Mouse (Mus musculus): ENCODE results near the gene Olfr572. TPM values are rescaled to one million over a fixed set of nuclear protein-coding genes. Genes with fewer than 3 reads are reported as not detected.

Olfr572 gene
- polyA plus RNA-seq, 1 experiment, result not detected

GRCm38 (mm10) chr7:102943417-102943816, 19.2 kb downstream of the Olfr572 start:
- Histone ChIP-seq H3K4me1 (ENCODE audit: control insufficient read depth, insufficient read depth, low read length) (no peaks in the 10 kb centered on the region), H3K27ac (ENCODE audit: insufficient read depth, low read depth, low read length) (no peak overlapping the region), H3K4me3 (ENCODE audit: insufficient read depth, low read depth, low read length) (no peak overlapping the region)
- WGBS, result 86% methylated on average over 1 of the region's 1 CpGs
- TF ChIP-seq POLR2A (IDR thresholded peaks at IDR 0.05; ENCODE audit: insufficient read depth, low read depth, low read length) (no peak), CTCF (IDR thresholded peaks at IDR 0.05; ENCODE audit: insufficient read depth, low read depth, low read length) (no peak)

- no peak within 1 kb of the TSS for H3K27ac ChIP-seq (ENCODE audit: insufficient read depth, low read depth, low read length)
- no peak within 1 kb of the TSS for H3K4me3 ChIP-seq (ENCODE audit: insufficient read depth, low read depth, low read length)
- no peaks in the 10 kb centered on the region for H3K4me1 ChIP-seq (ENCODE audit: control insufficient read depth, insufficient read depth, low read length)
- WGBS, result 97% methylated on average over 1 of the region's 1 CpGs
- TF ChIP-seq CTCF (IDR thresholded peaks at IDR 0.05; ENCODE audit: insufficient read depth, low read depth, low read length) (no peak), POLR2A (IDR thresholded peaks at IDR 0.05; ENCODE audit: insufficient read depth, low read depth, low read length) (no peak)
Observed at GRCm38 (mm10) chr7:102948167-102948566, 24.0 kb downstream of the Olfr572 start, which contains the start of gene Olfr574. TSS of gene Olfr574 (plus strand) at chr7:102948467.

GRCm38 (mm10) chr7:102950732-102951131, 26.5 kb downstream of the Olfr572 start:
- 70% methylated on average over 1 of the region's 1 CpGs for WGBS
- Histone ChIP-seq H3K4me3 (ENCODE audit: insufficient read depth, low read depth, low read length) (no peak overlapping the region), H3K4me1 (ENCODE audit: control insufficient read depth, insufficient read depth, low read length) (no peaks in the 10 kb centered on the region), H3K27ac (ENCODE audit: insufficient read depth, low read depth, low read length) (no peak overlapping the region)
- TF ChIP-seq POLR2A (IDR thresholded peaks at IDR 0.05; ENCODE audit: insufficient read depth, low read depth, low read length) (no peak), CTCF (IDR thresholded peaks at IDR 0.05; ENCODE audit: insufficient read depth, low read depth, low read length) (no peak)

GRCm38 (mm10) chr7:102958137-102958536, 33.9 kb downstream of the Olfr572 start:
- 72% methylated on average over 3 of the region's 3 CpGs for WGBS
- TF ChIP-seq POLR2A (IDR thresholded peaks at IDR 0.05; ENCODE audit: insufficient read depth, low read depth, low read length), result no peak
- TF ChIP-seq CTCF (IDR thresholded peaks at IDR 0.05; ENCODE audit: insufficient read depth, low read depth, low read length), result no peak
- Histone ChIP-seq H3K4me3 (ENCODE audit: insufficient read depth, low read depth, low read length) (no peak overlapping the region), H3K4me1 (ENCODE audit: control insufficient read depth, insufficient read depth, low read length) (no peaks in the 10 kb centered on the region), H3K27ac (ENCODE audit: insufficient read depth, low read depth, low read length) (no peak overlapping the region)

- Histone ChIP-seq H3K27ac (ENCODE audit: insufficient read depth, low read depth, low read length) (no peak within 1 kb of the TSS), H3K4me3 (ENCODE audit: insufficient read depth, low read depth, low read length) (no peak within 1 kb of the TSS), H3K4me1 (ENCODE audit: control insufficient read depth, insufficient read depth, low read length) (no peaks in the 10 kb centered on the region)
- TF ChIP-seq CTCF (IDR thresholded peaks at IDR 0.05; ENCODE audit: insufficient read depth, low read depth, low read length), result no peak
- no peak for TF ChIP-seq POLR2A (IDR thresholded peaks at IDR 0.05; ENCODE audit: insufficient read depth, low read depth, low read length)
- WGBS, result 68% methylated on average over 1 of the region's 1 CpGs
Observed at GRCm38 (mm10) chr7:102958593-102958992, 34.4 kb downstream of the Olfr572 start, which contains the start of gene Olfr575. TSS of gene Olfr575 (minus strand) at chr7:102958775.

- no peak within 1 kb of the TSS for H3K27ac ChIP-seq (ENCODE audit: insufficient read depth, low read depth, low read length)
- no peak within 1 kb of the TSS for H3K4me3 ChIP-seq (ENCODE audit: insufficient read depth, low read depth, low read length)
- WGBS, result 53% methylated on average over 2 of the region's 2 CpGs
- no peaks in the 10 kb centered on the region for H3K4me1 ChIP-seq (ENCODE audit: control insufficient read depth, insufficient read depth, low read length)
- TF ChIP-seq CTCF (IDR thresholded peaks at IDR 0.05; ENCODE audit: insufficient read depth, low read depth, low read length) (no peak), POLR2A (IDR thresholded peaks at IDR 0.05; ENCODE audit: insufficient read depth, low read depth, low read length) (no peak)
Observed at GRCm38 (mm10) chr7:102962360-102962759, 38.2 kb downstream of the Olfr572 start, which contains the start of gene Olfr576. TSS of gene Olfr576 (plus strand) at chr7:102962660.

GRCm38 (mm10) chr7:102974399-102974798, 50.2 kb downstream of the Olfr572 start:
- 33% methylated on average over 1 of the region's 1 CpGs for WGBS
- no peak overlapping the region for H3K4me3 ChIP-seq (ENCODE audit: insufficient read depth, low read depth, low read length)
- TF ChIP-seq CTCF (IDR thresholded peaks at IDR 0.05; ENCODE audit: insufficient read depth, low read depth, low read length) (no peak), POLR2A (IDR thresholded peaks at IDR 0.05; ENCODE audit: insufficient read depth, low read depth, low read length) (no peak)
- H3K4me1 ChIP-seq (ENCODE audit: control insufficient read depth, insufficient read depth, low read length), result no peaks in the 10 kb centered on the region
- no peak overlapping the region for H3K27ac ChIP-seq (ENCODE audit: insufficient read depth, low read depth, low read length)

- 79% methylated on average over 2 of the region's 2 CpGs for WGBS
- Histone ChIP-seq H3K27ac (ENCODE audit: insufficient read depth, low read depth, low read length) (no peak within 1 kb of the TSS), H3K4me1 (ENCODE audit: control insufficient read depth, insufficient read depth, low read length) (no peaks in the 10 kb centered on the region), H3K4me3 (ENCODE audit: insufficient read depth, low read depth, low read length) (no peak within 1 kb of the TSS)
- TF ChIP-seq POLR2A (IDR thresholded peaks at IDR 0.05; ENCODE audit: insufficient read depth, low read depth, low read length) (no peak), CTCF (IDR thresholded peaks at IDR 0.05; ENCODE audit: insufficient read depth, low read depth, low read length) (no peak)
Observed at GRCm38 (mm10) chr7:102975843-102976242, 51.6 kb downstream of the Olfr572 start, which contains the start of gene Olfr577. TSS of gene Olfr577 (minus strand) at chr7:102975943.

Other genes starting within 250 kb of the Olfr572 start
- gene Trim68, start 237.1 kb upstream of the Olfr572 start, polyA plus RNA-seq (2012; ENCODE audit: insufficient read depth, insufficient read length, low replicate concordance, missing spikeins), result not detected in 2 replicates
- not detected in 2 replicates for gene Olfr557, start 228.5 kb upstream of the Olfr572 start, polyA plus RNA-seq (2012; ENCODE audit: insufficient read depth, insufficient read length, low replicate concordance, missing spikeins)
- gene Olfr558, start 222.2 kb upstream of the Olfr572 start, polyA plus RNA-seq (2012; ENCODE audit: insufficient read depth, insufficient read length, low replicate concordance, missing spikeins), result not detected in 2 replicates
- gene Olfr33, start 205.3 kb upstream of the Olfr572 start, polyA plus RNA-seq (2012; ENCODE audit: insufficient read depth, insufficient read length, low replicate concordance, missing spikeins), result not detected in 2 replicates
- gene Olfr559, start 196.9 kb upstream of the Olfr572 start, polyA plus RNA-seq (2012; ENCODE audit: insufficient read depth, insufficient read length, low replicate concordance, missing spikeins), result not detected in 2 replicates
- not detected in 2 replicates for gene Olfr560, start 165.0 kb upstream of the Olfr572 start, polyA plus RNA-seq (2012; ENCODE audit: insufficient read depth, insufficient read length, low replicate concordance, missing spikeins)
- not detected in 2 replicates for gene Olfr78, start 164.9 kb upstream of the Olfr572 start, polyA plus RNA-seq (2012; ENCODE audit: insufficient read depth, insufficient read length, low replicate concordance, missing spikeins)
- gene Olfr561, start 153.2 kb upstream of the Olfr572 start, polyA plus RNA-seq (2012; ENCODE audit: insufficient read depth, insufficient read length, low replicate concordance, missing spikeins), result not detected in 2 replicates
- not detected in 2 replicates for gene Olfr564, start 120.9 kb upstream of the Olfr572 start, polyA plus RNA-seq (2012; ENCODE audit: insufficient read depth, insufficient read length, low replicate concordance, missing spikeins)
- gene Olfr566, start 65.6 kb upstream of the Olfr572 start, polyA plus RNA-seq (2012; ENCODE audit: insufficient read depth, insufficient read length, low replicate concordance, missing spikeins), result not detected in 2 replicates
- gene Olfr568, start 47.3 kb upstream of the Olfr572 start, polyA plus RNA-seq (2012; ENCODE audit: insufficient read depth, insufficient read length, low replicate concordance, missing spikeins), result not detected in 2 replicates
- gene Olfr569, start 33.5 kb upstream of the Olfr572 start, polyA plus RNA-seq (2012; ENCODE audit: insufficient read depth, insufficient read length, low replicate concordance, missing spikeins), result not detected in 2 replicates
- not detected in 2 replicates for gene Olfr570, start 29.8 kb upstream of the Olfr572 start, polyA plus RNA-seq (2012; ENCODE audit: insufficient read depth, insufficient read length, low replicate concordance, missing spikeins)
- not detected in 2 replicates for gene Olfr571, start 6.9 kb upstream of the Olfr572 start, polyA plus RNA-seq (2012; ENCODE audit: insufficient read depth, insufficient read length, low replicate concordance, missing spikeins)
- gene Olfr573-ps1, start 18.2 kb downstream of the Olfr572 start, polyA plus RNA-seq (2012; ENCODE audit: insufficient read depth, insufficient read length, low replicate concordance, missing spikeins), result not detected in 2 replicates
- not detected in 2 replicates for gene Olfr574, start 24.1 kb downstream of the Olfr572 start, polyA plus RNA-seq (2012; ENCODE audit: insufficient read depth, insufficient read length, low replicate concordance, missing spikeins)
- not detected in 2 replicates for gene Olfr575, start 34.4 kb downstream of the Olfr572 start, polyA plus RNA-seq (2012; ENCODE audit: insufficient read depth, insufficient read length, low replicate concordance, missing spikeins)
- not detected in 2 replicates for gene Olfr576, start 38.3 kb downstream of the Olfr572 start, polyA plus RNA-seq (2012; ENCODE audit: insufficient read depth, insufficient read length, low replicate concordance, missing spikeins)
- not detected in 2 replicates for gene Olfr577, start 51.5 kb downstream of the Olfr572 start, polyA plus RNA-seq (2012; ENCODE audit: insufficient read depth, insufficient read length, low replicate concordance, missing spikeins)
- gene Olfr578, start 64.9 kb downstream of the Olfr572 start, polyA plus RNA-seq (2012; ENCODE audit: insufficient read depth, insufficient read length, low replicate concordance, missing spikeins), result not detected in 2 replicates
- not detected in 2 replicates for gene Olfr582, start 113.6 kb downstream of the Olfr572 start, polyA plus RNA-seq (2012; ENCODE audit: insufficient read depth, insufficient read length, low replicate concordance, missing spikeins)
- not detected in 2 replicates for gene Olfr583, start 126.9 kb downstream of the Olfr572 start, polyA plus RNA-seq (2012; ENCODE audit: insufficient read depth, insufficient read length, low replicate concordance, missing spikeins)
- gene Olfr584, start 157.5 kb downstream of the Olfr572 start, polyA plus RNA-seq (2012; ENCODE audit: insufficient read depth, insufficient read length, low replicate concordance, missing spikeins), result not detected in 2 replicates
- gene Olfr585, start 173.3 kb downstream of the Olfr572 start, polyA plus RNA-seq (2012; ENCODE audit: insufficient read depth, insufficient read length, low replicate concordance, missing spikeins), result not detected in 2 replicates
- not detected in 2 replicates for gene Olfr586, start 201.2 kb downstream of the Olfr572 start, polyA plus RNA-seq (2012; ENCODE audit: insufficient read depth, insufficient read length, low replicate concordance, missing spikeins)
- not detected in 2 replicates for gene Olfr588-ps1, start 216.5 kb downstream of the Olfr572 start, polyA plus RNA-seq (2012; ENCODE audit: insufficient read depth, insufficient read length, low replicate concordance, missing spikeins)
- not detected in 2 replicates for gene Olfr589, start 231.9 kb downstream of the Olfr572 start, polyA plus RNA-seq (2012; ENCODE audit: insufficient read depth, insufficient read length, low replicate concordance, missing spikeins)

Measured in olfactory bulb, adult 2 months (tissue).